Mouse (Mus musculus) heart, postnatal 0 days (tissue): ENCODE results near the gene Gm527. TPM values are rescaled to one million over a fixed set of nuclear protein-coding genes. Genes with fewer than 3 reads are reported as not detected.
A peak's percentile ranks its signal among the peaks of the same experiment; 100 is the strongest.

Experiments
- ATAC-seq: fragments of 200-750 bp; cut with Nextera tagmentation; 2 replicates; pipeline ENCODE4 v1.8.0; 2017; ENCODE audit warnings: low read depth, moderate number of reproducible peaks, moderate library complexity; ENCODE audit not compliant: insufficient read depth
- DNase-seq: peaks from one replicate; pipeline ENCODE4 v3.0.0-alpha.2; 2016; ENCODE audit warnings: low spot score
- H3K27ac ChIP-seq: fragments of 300-500 bp; sonication (generic); 2 replicates; pipeline ENCODE4 v1.5.1; 2014; ENCODE audit warnings: low read depth, mild to moderate bottlenecking
- H3K27me3 ChIP-seq: fragments of 300-500 bp; sonication (generic); 2 replicates; pipeline ENCODE4 v1.6.1; 2014; ENCODE audit warnings: low read length, mixed read lengths; ENCODE audit not compliant: control insufficient read depth, insufficient read depth
- H3K36me3 ChIP-seq: fragments of 300-500 bp; sonication (generic); replicated peaks from 2 replicates; pipeline ENCODE4 v1.6.1; 2014; ENCODE audit warnings: low read length, mixed read lengths; ENCODE audit not compliant: control insufficient read depth, insufficient read depth
- H3K4me1 ChIP-seq: fragments of 300-500 bp; sonication (generic); 2 replicates; pipeline ENCODE4 v1.6.1; 2014; ENCODE audit warnings: antibody characterized with exemption; ENCODE audit not compliant: control insufficient read depth, insufficient read depth
- H3K4me2 ChIP-seq: fragments of 300-500 bp; sonication (generic); 2 replicates; pipeline ENCODE4 v1.6.1; 2014; ENCODE audit warnings: low read depth, mild to moderate bottlenecking, low read length, moderate library complexity
- H3K4me3 ChIP-seq: fragments of 300-500 bp; sonication (generic); 2 replicates; pipeline ENCODE4 v1.5.1; 2014; ENCODE audit warnings: low read depth, low read length
- H3K9ac ChIP-seq: fragments of 300-500 bp; sonication (generic); replicated peaks from 2 replicates; pipeline ENCODE4 v1.6.1; 2014; ENCODE audit warnings: low read depth, low read length, mixed read lengths
- H3K9me3 ChIP-seq: fragments of 300-500 bp; sonication (generic); replicated peaks from 2 replicates; pipeline ENCODE4 v1.6.1; 2016; ENCODE audit warnings: low read length; ENCODE audit not compliant: control insufficient read depth
- CTCF ChIP-seq: IDR thresholded peaks from 2 replicates; pipeline ENCODE4 v1.5.1; 2016; ENCODE audit warnings: antibody characterized with exemption, control low read depth, low read depth
- EP300 ChIP-seq: IDR thresholded peaks from 2 replicates; pipeline ENCODE4 v1.6.1; 2016; ENCODE audit warnings: antibody characterized with exemption, low read depth
- WGBS: fragments of 180-500 bp; shearing (Covaris S2); extraction: QIAGEN DNeasy Blood & Tissue Kit; methylation state at CpG from one replicate; pipeline ENCODE4 v1.1.7; 2014; 5-methylcytosine and 5-hydroxymethylcytosine counted together
- polyA plus RNA-seq: library from polyadenylated mRNA; unstranded; fragments of >200 nt; fragmentation: Nextera tagmentation; extraction: Ambion mirVana; gene quantifications from 2 replicates; pipeline ENCODE4 v1.2.1, GENCODE M21; 2015
- total RNA-seq: library from RNA; depleted of rRNA; stranded (reverse); fragments of >200 nt; gene quantifications from 2 replicates; pipeline ENCODE4 v1.2.3, GENCODE M21; 2014; ENCODE audit warnings: low replicate concordance

Gm527 gene
- total and polyA plus RNA-seq, 2 experiments from 2014 or later = 1.1 to 1.6 TPM

GRCm38 (mm10) chr12:64966101-64966631 lies 48.5 kb downstream of the Gm527 start:
- TF ChIP-seq CTCF (no peak), EP300 (no peak)
- peak overlapping the region; percentile 99 for H3K9ac ChIP-seq
- under 1% methylated on average over 43 of the region's 44 CpGs for WGBS
- no peaks in the 10 kb centered on the region for H3K27me3 ChIP-seq
- peak; percentile 19 for ATAC-seq
- no peaks in the 10 kb centered on the region for H3K36me3 ChIP-seq
- peak; percentile 30 for DNase-seq
- H3K4me1 ChIP-seq = peaks cover 24% of the 10 kb centered on the region
- peak overlapping the region; percentile 97 for H3K4me2 ChIP-seq
- H3K4me3 ChIP-seq = peak overlapping the region; percentile 100
- H3K9me3 ChIP-seq = no peaks in the 10 kb centered on the region
- peak overlapping the region; percentile 98 for H3K27ac ChIP-seq

GRCm38 (mm10) chr12:64966652-64967435 lies 49.1 kb downstream of the Gm527 start:
- Histone ChIP-seq H3K36me3 (no peaks in the 10 kb centered on the region), H3K4me3 (peak overlapping the region; percentile 100), H3K4me2 (peak overlapping the region; percentile 97), H3K27ac (peak overlapping the region; percentile 98), H3K9me3 (no peaks in the 10 kb centered on the region), H3K9ac (peak overlapping the region; percentile 99), H3K4me1 (peaks cover 28% of the 10 kb centered on the region), H3K27me3 (no peaks in the 10 kb centered on the region)
- no peak for ATAC-seq
- WGBS = 2% methylated on average over 19 of the region's 19 CpGs
- DNase-seq = peak; percentile 20
- TF ChIP-seq CTCF = no peak

DNA sequence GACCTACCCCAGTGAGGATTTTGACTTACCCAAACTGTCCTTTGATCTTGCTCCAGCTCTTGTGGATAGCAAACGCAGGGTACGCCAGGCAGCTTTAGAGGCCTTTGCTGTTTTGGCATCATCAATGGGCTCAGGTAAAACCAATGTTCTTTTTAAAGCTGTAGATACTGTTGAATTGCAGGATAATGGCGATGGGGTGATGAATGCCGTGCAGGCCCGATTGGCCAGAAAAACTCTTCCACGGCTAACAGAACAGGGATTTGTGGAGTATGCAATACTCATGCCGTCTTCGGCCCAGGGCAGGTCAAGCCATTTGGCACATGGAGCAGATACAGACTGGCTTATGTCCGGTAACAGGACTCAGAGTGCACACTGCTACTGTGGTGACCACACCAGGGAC lies 49.8 kb downstream of the Gm527 start:
- H3K27me3 ChIP-seq = no peaks in the 10 kb centered on the region
- no peak for DNase-seq
- WGBS = 0% methylated on average over 9 of the region's 9 CpGs
- H3K9me3 ChIP-seq = no peaks in the 10 kb centered on the region
- no peak for TF ChIP-seq EP300
- TF ChIP-seq CTCF = no peak
- ATAC-seq = no peak
- peak overlapping the region; percentile 97 for H3K4me2 ChIP-seq
- peak overlapping the region; percentile 99 for H3K9ac ChIP-seq
- no peaks in the 10 kb centered on the region for H3K36me3 ChIP-seq
- peaks cover 28% of the 10 kb centered on the region for H3K4me1 ChIP-seq
- H3K4me3 ChIP-seq = peak overlapping the region; percentile 100
- no peak overlapping the region for H3K27ac ChIP-seq

- H3K4me3 ChIP-seq = peak overlapping the region; percentile 100
- DNase-seq = no peak
- H3K27me3 ChIP-seq = no peaks in the 10 kb centered on the region
- TF ChIP-seq CTCF (no peak), EP300 (no peak)
- H3K4me1 ChIP-seq = peaks cover 28% of the 10 kb centered on the region
- WGBS = 2% methylated on average over 2 of the region's 2 CpGs
- H3K36me3 ChIP-seq = no peaks in the 10 kb centered on the region
- H3K9ac ChIP-seq = peak overlapping the region; percentile 99
- peak overlapping the region; percentile 97 for H3K4me2 ChIP-seq
- no peak for ATAC-seq
- no peaks in the 10 kb centered on the region for H3K9me3 ChIP-seq
- no peak overlapping the region for H3K27ac ChIP-seq
Observed at GRCm38 (mm10) chr12:64968067-64968466, 50.4 kb downstream of the Gm527 start.

DNA sequence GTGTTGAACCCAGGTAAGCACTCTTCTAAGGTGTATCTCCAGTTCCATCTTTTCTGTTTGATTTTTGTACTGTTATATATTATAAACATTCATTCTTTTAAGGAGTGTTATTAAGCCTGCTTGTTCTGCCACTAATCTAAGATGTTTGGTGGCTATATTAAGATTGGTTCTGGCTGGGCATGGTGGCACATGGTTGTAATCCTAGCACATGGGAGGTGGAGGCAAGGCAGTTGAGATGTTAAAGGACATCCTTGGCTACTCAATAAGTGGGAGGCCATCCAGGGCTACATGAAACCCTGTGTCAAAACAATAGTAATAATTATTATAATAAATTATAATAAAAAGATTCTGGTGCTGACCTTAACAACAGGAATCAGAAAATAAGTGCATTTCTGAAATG lies 53.7 kb downstream of the Gm527 start:
- Histone ChIP-seq H3K9ac (no peak overlapping the region), H3K4me2 (no peak overlapping the region), H3K4me1 (peaks cover 22% of the 10 kb centered on the region), H3K27me3 (no peaks in the 10 kb centered on the region), H3K36me3 (no peaks in the 10 kb centered on the region), H3K27ac (no peak overlapping the region), H3K4me3 (no peak overlapping the region), H3K9me3 (no peaks in the 10 kb centered on the region)
- DNase-seq = no peak
- TF ChIP-seq CTCF = no peak
- no peak for TF ChIP-seq EP300
- no peak for ATAC-seq
